Mouse (Mus musculus): ENCODE data around the gene Cbl. TPM values are rescaled to one million over a fixed set of nuclear protein-coding genes. Genes with fewer than 3 reads are reported as not detected.
A peak's percentile ranks its signal among the peaks of the same experiment; 100 is the strongest.

Gene Cbl
- polyA plus RNA-seq, 1 experiment from 2014 or later, result 27.6 TPM

- ATAC-seq (ENCODE audit: low FRiP score, low TSS enrichment) (no peak), DNase-seq (no peak)
- 91% methylated on average over 3 of the region's 3 CpGs for WGBS
- no peak overlapping the region for H3K27ac ChIP-seq (replicated peaks; ENCODE audit: low read depth, low read length)
- H3K9ac ChIP-seq (replicated peaks; ENCODE audit: low read length), result no peak overlapping the region
- no peaks in the 10 kb centered on the region for H3K9me3 ChIP-seq (ENCODE audit: control insufficient read depth, low read length)
- H3K36me3 ChIP-seq (ENCODE audit: control insufficient read depth, insufficient read depth, low read length), result peaks cover 53% of the 10 kb centered on the region
- H3K4me3 ChIP-seq (replicated peaks; ENCODE audit: low read depth, low read length), result no peak overlapping the region
- no peak overlapping the region for H3K4me2 ChIP-seq (ENCODE audit: low read length)
- H3K4me1 ChIP-seq (ENCODE audit: control insufficient read depth, insufficient read depth, low read length), result no peaks in the 10 kb centered on the region
- H3K27me3 ChIP-seq (ENCODE audit: control insufficient read depth, insufficient read depth, low read length), result no peaks in the 10 kb centered on the region
These were observed 63.1 kb downstream of the Cbl start for GRCm38 (mm10) chr9:44170691-44171151.

DNA sequence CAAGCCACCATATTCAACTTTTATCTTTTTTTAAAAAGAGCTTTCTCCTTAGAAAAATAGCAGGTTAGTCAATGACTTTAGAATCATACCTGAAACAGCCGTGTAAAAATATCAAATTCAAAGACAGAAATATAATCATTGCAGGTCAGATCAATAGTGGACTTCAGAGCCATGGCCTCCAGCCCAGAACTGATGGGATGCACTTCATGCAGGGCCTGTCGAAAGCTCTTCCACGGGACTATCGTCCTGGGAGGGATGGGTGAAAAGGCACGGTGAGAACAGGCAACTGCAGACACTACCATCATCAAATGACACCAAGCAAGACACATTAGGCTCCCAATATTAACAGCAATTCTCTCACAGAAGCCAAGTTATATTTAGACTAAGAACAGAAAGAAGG is 64.9 kb downstream of the Cbl start:
- no peaks in the 10 kb centered on the region for H3K27me3 ChIP-seq (ENCODE audit: control insufficient read depth, insufficient read depth, low read length)
- H3K27ac ChIP-seq (replicated peaks; ENCODE audit: low read depth, low read length), result no peak overlapping the region
- 93% methylated on average over 5 of the region's 5 CpGs for WGBS
- no peaks in the 10 kb centered on the region for H3K9me3 ChIP-seq (ENCODE audit: control insufficient read depth, low read length)
- DNase-seq, result no peak
- no peak overlapping the region for H3K4me3 ChIP-seq (replicated peaks; ENCODE audit: low read depth, low read length)
- no peak overlapping the region for H3K9ac ChIP-seq (replicated peaks; ENCODE audit: low read length)
- no peak overlapping the region for H3K4me2 ChIP-seq (ENCODE audit: low read length)
- no peak for ATAC-seq (ENCODE audit: low FRiP score, low TSS enrichment)
- H3K36me3 ChIP-seq (ENCODE audit: control insufficient read depth, insufficient read depth, low read length), result peaks cover 69% of the 10 kb centered on the region
- H3K4me1 ChIP-seq (ENCODE audit: control insufficient read depth, insufficient read depth, low read length), result no peaks in the 10 kb centered on the region

- peaks cover 83% of the 10 kb centered on the region for H3K36me3 ChIP-seq (ENCODE audit: control insufficient read depth, insufficient read depth, low read length)
- H3K4me1 ChIP-seq (ENCODE audit: control insufficient read depth, insufficient read depth, low read length), result no peaks in the 10 kb centered on the region
- no peak overlapping the region for H3K9ac ChIP-seq (replicated peaks; ENCODE audit: low read length)
- DNase-seq, result no peak
- no peak overlapping the region for H3K4me2 ChIP-seq (ENCODE audit: low read length)
- no peak overlapping the region for H3K4me3 ChIP-seq (replicated peaks; ENCODE audit: low read depth, low read length)
- 87% methylated on average over 3 of the region's 3 CpGs for WGBS
- no peaks in the 10 kb centered on the region for H3K27me3 ChIP-seq (ENCODE audit: control insufficient read depth, insufficient read depth, low read length)
- H3K27ac ChIP-seq (replicated peaks; ENCODE audit: low read depth, low read length), result no peak overlapping the region
- no peaks in the 10 kb centered on the region for H3K9me3 ChIP-seq (ENCODE audit: control insufficient read depth, low read length)
- no peak for ATAC-seq (ENCODE audit: low FRiP score, low TSS enrichment)
These were observed 74.0 kb downstream of the Cbl start for GRCm38 (mm10) chr9:44159886-44160285.

- no peak for ATAC-seq (ENCODE audit: low FRiP score, low TSS enrichment)
- H3K36me3 ChIP-seq (ENCODE audit: control insufficient read depth, insufficient read depth, low read length), result peaks cover 62% of the 10 kb centered on the region
- no peaks in the 10 kb centered on the region for H3K9me3 ChIP-seq (ENCODE audit: control insufficient read depth, low read length)
- peak; percentile 36 for DNase-seq
- no peak overlapping the region for H3K9ac ChIP-seq (replicated peaks; ENCODE audit: low read length)
- H3K4me2 ChIP-seq (ENCODE audit: low read length), result no peak overlapping the region
- WGBS, result 68% methylated on average over 3 of the region's 3 CpGs
- no peak overlapping the region for H3K4me3 ChIP-seq (replicated peaks; ENCODE audit: low read depth, low read length)
- H3K27me3 ChIP-seq (ENCODE audit: control insufficient read depth, insufficient read depth, low read length), result no peaks in the 10 kb centered on the region
- H3K27ac ChIP-seq (replicated peaks; ENCODE audit: low read depth, low read length), result no peak overlapping the region
- H3K4me1 ChIP-seq (ENCODE audit: control insufficient read depth, insufficient read depth, low read length), result no peaks in the 10 kb centered on the region
These were observed 86.6 kb downstream of the Cbl start for GRCm38 (mm10) chr9:44147290-44147689.

- H3K27ac ChIP-seq (replicated peaks; ENCODE audit: low read depth, low read length), result no peak overlapping the region
- no peak overlapping the region for H3K9ac ChIP-seq (replicated peaks; ENCODE audit: low read length)
- H3K27me3 ChIP-seq (ENCODE audit: control insufficient read depth, insufficient read depth, low read length), result no peaks in the 10 kb centered on the region
- H3K9me3 ChIP-seq (ENCODE audit: control insufficient read depth, low read length), result no peaks in the 10 kb centered on the region
- ATAC-seq (ENCODE audit: low FRiP score, low TSS enrichment) (no peak), DNase-seq (no peak)
- H3K4me1 ChIP-seq (ENCODE audit: control insufficient read depth, insufficient read depth, low read length), result no peaks in the 10 kb centered on the region
- H3K36me3 ChIP-seq (ENCODE audit: control insufficient read depth, insufficient read depth, low read length), result peaks cover 52% of the 10 kb centered on the region
- no peak overlapping the region for H3K4me3 ChIP-seq (replicated peaks; ENCODE audit: low read depth, low read length)
- no peak overlapping the region for H3K4me2 ChIP-seq (ENCODE audit: low read length)
These were observed 89.2 kb downstream of the Cbl start for GRCm38 (mm10) chr9:44144718-44145060.

- no peak for ATAC-seq (ENCODE audit: low FRiP score, low TSS enrichment)
- no peaks in the 10 kb centered on the region for H3K9me3 ChIP-seq (ENCODE audit: control insufficient read depth, low read length)
- H3K4me1 ChIP-seq (ENCODE audit: control insufficient read depth, insufficient read depth, low read length), result no peaks in the 10 kb centered on the region
- H3K27me3 ChIP-seq (ENCODE audit: control insufficient read depth, insufficient read depth, low read length), result no peaks in the 10 kb centered on the region
- H3K4me3 ChIP-seq (replicated peaks; ENCODE audit: low read depth, low read length), result no peak overlapping the region
- H3K9ac ChIP-seq (replicated peaks; ENCODE audit: low read length), result no peak overlapping the region
- DNase-seq, result no peak
- 31% methylated on average over 7 of the region's 8 CpGs for WGBS
- peaks cover 47% of the 10 kb centered on the region for H3K36me3 ChIP-seq (ENCODE audit: control insufficient read depth, insufficient read depth, low read length)
- no peak overlapping the region for H3K4me2 ChIP-seq (ENCODE audit: low read length)
- no peak overlapping the region for H3K27ac ChIP-seq (replicated peaks; ENCODE audit: low read depth, low read length)
These were observed 89.7 kb downstream of the Cbl start for GRCm38 (mm10) chr9:44144023-44144717.

GRCm38 (mm10) chr9:44143421-44143820 is 90.4 kb downstream of the Cbl start:
- no peak overlapping the region for H3K4me2 ChIP-seq (ENCODE audit: low read length)
- H3K27me3 ChIP-seq (ENCODE audit: control insufficient read depth, insufficient read depth, low read length), result no peaks in the 10 kb centered on the region
- H3K4me1 ChIP-seq (ENCODE audit: control insufficient read depth, insufficient read depth, low read length), result no peaks in the 10 kb centered on the region
- H3K36me3 ChIP-seq (ENCODE audit: control insufficient read depth, insufficient read depth, low read length), result peaks cover 39% of the 10 kb centered on the region
- ATAC-seq (ENCODE audit: low FRiP score, low TSS enrichment), result no peak
- H3K9me3 ChIP-seq (ENCODE audit: control insufficient read depth, low read length), result no peaks in the 10 kb centered on the region
- H3K9ac ChIP-seq (replicated peaks; ENCODE audit: low read length), result no peak overlapping the region
- WGBS, result 72% methylated on average over 5 of the region's 5 CpGs
- no peak overlapping the region for H3K4me3 ChIP-seq (replicated peaks; ENCODE audit: low read depth, low read length)
- H3K27ac ChIP-seq (replicated peaks; ENCODE audit: low read depth, low read length), result no peak overlapping the region
- DNase-seq, result no peak

DNA sequence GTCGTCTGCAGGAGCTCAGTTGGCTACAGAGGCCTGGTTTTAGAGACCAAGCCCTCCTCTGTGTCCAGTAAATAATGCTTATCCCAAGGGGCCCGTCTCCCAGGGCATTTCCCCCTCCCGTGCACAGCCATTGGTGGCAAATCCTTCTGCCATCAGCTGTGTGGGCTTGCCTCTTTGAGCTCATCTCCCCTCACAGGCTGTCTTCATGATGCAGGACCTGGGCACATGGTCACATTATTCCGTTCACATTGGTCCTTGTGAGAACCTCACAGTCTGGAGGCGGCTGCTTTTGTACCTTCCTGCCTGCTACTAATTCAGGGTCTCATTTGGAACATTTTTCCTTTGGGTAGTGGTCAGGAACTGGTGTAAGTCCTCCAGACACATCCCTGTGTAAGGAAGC is 91.9 kb downstream of the Cbl start:
- no peak overlapping the region for H3K4me2 ChIP-seq (ENCODE audit: low read length)
- ATAC-seq (ENCODE audit: low FRiP score, low TSS enrichment) (no peak), DNase-seq (no peak)
- no peak overlapping the region for H3K27ac ChIP-seq (replicated peaks; ENCODE audit: low read depth, low read length)
- no peaks in the 10 kb centered on the region for H3K4me1 ChIP-seq (ENCODE audit: control insufficient read depth, insufficient read depth, low read length)
- peaks cover 34% of the 10 kb centered on the region for H3K36me3 ChIP-seq (ENCODE audit: control insufficient read depth, insufficient read depth, low read length)
- H3K27me3 ChIP-seq (ENCODE audit: control insufficient read depth, insufficient read depth, low read length), result no peaks in the 10 kb centered on the region
- H3K9ac ChIP-seq (replicated peaks; ENCODE audit: low read length), result no peak overlapping the region
- no peaks in the 10 kb centered on the region for H3K9me3 ChIP-seq (ENCODE audit: control insufficient read depth, low read length)
- WGBS, result 66% methylated on average over 5 of the region's 5 CpGs
- H3K4me3 ChIP-seq (replicated peaks; ENCODE audit: low read depth, low read length), result no peak overlapping the region

- Histone ChIP-seq H3K4me2 (ENCODE audit: low read length) (no peak overlapping the region), H3K4me1 (ENCODE audit: control insufficient read depth, insufficient read depth, low read length) (peaks cover 26% of the 10 kb centered on the region), H3K9ac (replicated peaks; ENCODE audit: low read length) (no peak overlapping the region), H3K4me3 (replicated peaks; ENCODE audit: low read depth, low read length) (no peak overlapping the region), H3K36me3 (ENCODE audit: control insufficient read depth, insufficient read depth, low read length) (0 out of 2 replicates have a peak, but pooled peaks cover 8% of the 10 kb centered on the region), H3K9me3 (ENCODE audit: control insufficient read depth, low read length) (no peaks in the 10 kb centered on the region), H3K27ac (replicated peaks; ENCODE audit: low read depth, low read length) (no peak overlapping the region), H3K27me3 (ENCODE audit: control insufficient read depth, insufficient read depth, low read length) (peaks cover 31% of the 10 kb centered on the region)
- 80% methylated on average over 4 of the region's 4 CpGs for WGBS
- ATAC-seq (ENCODE audit: low FRiP score, low TSS enrichment) (no peak), DNase-seq (no peak)
These were observed 96.0 kb downstream of the Cbl start for GRCm38 (mm10) chr9:44137846-44138245.
